Mouse (Mus musculus) olfactory bulb, adult 2 months (tissue): ENCODE results near the gene Steap3.

Experiments
- CTCF ChIP-seq: fragments of 200-500 bp; IDR thresholded peaks from 2 replicates; pipeline ENCODE4 v1.5.1; 2012; ENCODE audit warnings: low read depth, mild to moderate bottlenecking, low read length, moderate library complexity; ENCODE audit not compliant: insufficient read depth
- POLR2A ChIP-seq: fragments of 200-500 bp; IDR thresholded peaks from 2 replicates; pipeline ENCODE4 v1.6.1; 2012; ENCODE audit warnings: mild to moderate bottlenecking, low read depth, low read length, moderate library complexity; ENCODE audit not compliant: insufficient read depth

- TF ChIP-seq CTCF (no peak), POLR2A (no peak)
Observed at GRCm38 (mm10) chr1:120245661-120246131, 26.8 kb downstream of the Steap3 start.
